Mouse (Mus musculus) liver, adult 2 months (tissue): ENCODE measurements around the gene Tnfaip6.

ENCODE experiments used
- CTCF ChIP-seq: fragments of 200-500 bp; IDR thresholded peaks from 2 replicates; pipeline ENCODE4 v1.5.1; 2011; ENCODE audit warnings: low read depth, low read length, control low read depth
- POLR2A ChIP-seq: fragments of 200-500 bp; IDR thresholded peaks from 2 replicates; pipeline ENCODE4 v1.6.1; 2011; ENCODE audit warnings: low read length, control low read depth; ENCODE audit not compliant: insufficient read depth; ENCODE audit errors: extremely low read depth

DNA sequence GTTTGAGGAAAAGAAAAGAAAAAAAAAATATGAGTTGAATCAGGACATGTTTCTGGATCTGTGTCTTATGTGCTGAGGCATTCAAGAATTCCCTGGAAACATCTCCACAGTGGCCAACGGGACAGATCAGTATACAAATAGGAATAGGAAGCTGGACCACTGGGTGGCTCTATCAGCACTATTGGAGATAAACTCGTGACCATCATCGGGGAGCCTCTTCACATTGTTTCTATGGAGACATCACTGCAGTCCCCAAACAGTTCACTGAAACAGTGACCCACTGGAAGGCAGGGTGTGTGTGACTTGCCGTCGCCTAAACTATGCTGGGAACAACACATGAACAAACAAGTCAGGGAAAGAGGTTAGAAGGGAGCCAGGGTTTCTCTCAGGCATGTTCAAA is 4.9 kb downstream of the Tnfaip6 start:
- TF ChIP-seq CTCF (no peak), POLR2A (no peak)
